Mouse (Mus musculus): ENCODE results near the gene Slc13a4.

DNA sequence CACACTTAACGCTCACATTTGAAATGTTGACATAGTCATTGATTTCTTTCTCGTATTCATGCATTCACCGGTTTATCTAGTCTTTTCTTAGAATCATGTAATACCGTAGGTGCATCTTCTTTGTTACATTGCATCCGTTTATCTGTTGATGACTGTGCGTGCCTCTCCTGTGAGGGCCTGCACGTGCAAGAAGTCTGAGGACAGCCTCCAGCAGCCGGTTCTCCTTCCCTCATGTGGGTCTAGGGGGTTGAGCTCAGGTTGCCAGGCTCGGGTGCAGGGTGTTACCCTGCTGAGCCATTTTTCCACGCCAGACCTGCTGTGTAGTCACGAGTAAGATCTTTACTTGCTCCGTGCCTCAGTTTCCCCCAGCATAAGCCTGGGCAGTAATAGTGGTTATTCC lies 52.9 kb downstream of the Slc13a4 start:
- TF ChIP-seq CTCF (IDR thresholded peaks at IDR 0.05; ENCODE audit: control insufficient read depth, insufficient read depth, insufficient read length) (no peak), MAX (IDR thresholded peaks at IDR 0.05) (no peak), CEBPB (IDR thresholded peaks at IDR 0.05; ENCODE audit: low read depth) (no peak), MYOG (IDR thresholded peaks at IDR 0.05; ENCODE audit: control insufficient read depth, extremely low read depth, insufficient read length) (no peak), MYOD1 (IDR thresholded peaks at IDR 0.05; ENCODE audit: control insufficient read depth, insufficient read length, low read depth) (no peak)

All from C2C12 (cell line).